Mouse (Mus musculus) effector memory CD4-positive, alpha-beta T cell, adult 5 months (primary cell): Measurements from ENCODE around the gene Pipox. TPM values are rescaled to one million over a fixed set of nuclear protein-coding genes. Genes with fewer than 3 reads are reported as not detected.

Source experiments
- polyA plus RNA-seq: library from polyadenylated mRNA; unstranded; fragments of 100-300 nt; shearing (Covaris generic); gene quantifications from one replicate; pipeline ENCODE4 v1.2.1, GENCODE M21; 2017

Pipox gene
- polyA plus RNA-seq, result 1.2 TPM

DNA sequence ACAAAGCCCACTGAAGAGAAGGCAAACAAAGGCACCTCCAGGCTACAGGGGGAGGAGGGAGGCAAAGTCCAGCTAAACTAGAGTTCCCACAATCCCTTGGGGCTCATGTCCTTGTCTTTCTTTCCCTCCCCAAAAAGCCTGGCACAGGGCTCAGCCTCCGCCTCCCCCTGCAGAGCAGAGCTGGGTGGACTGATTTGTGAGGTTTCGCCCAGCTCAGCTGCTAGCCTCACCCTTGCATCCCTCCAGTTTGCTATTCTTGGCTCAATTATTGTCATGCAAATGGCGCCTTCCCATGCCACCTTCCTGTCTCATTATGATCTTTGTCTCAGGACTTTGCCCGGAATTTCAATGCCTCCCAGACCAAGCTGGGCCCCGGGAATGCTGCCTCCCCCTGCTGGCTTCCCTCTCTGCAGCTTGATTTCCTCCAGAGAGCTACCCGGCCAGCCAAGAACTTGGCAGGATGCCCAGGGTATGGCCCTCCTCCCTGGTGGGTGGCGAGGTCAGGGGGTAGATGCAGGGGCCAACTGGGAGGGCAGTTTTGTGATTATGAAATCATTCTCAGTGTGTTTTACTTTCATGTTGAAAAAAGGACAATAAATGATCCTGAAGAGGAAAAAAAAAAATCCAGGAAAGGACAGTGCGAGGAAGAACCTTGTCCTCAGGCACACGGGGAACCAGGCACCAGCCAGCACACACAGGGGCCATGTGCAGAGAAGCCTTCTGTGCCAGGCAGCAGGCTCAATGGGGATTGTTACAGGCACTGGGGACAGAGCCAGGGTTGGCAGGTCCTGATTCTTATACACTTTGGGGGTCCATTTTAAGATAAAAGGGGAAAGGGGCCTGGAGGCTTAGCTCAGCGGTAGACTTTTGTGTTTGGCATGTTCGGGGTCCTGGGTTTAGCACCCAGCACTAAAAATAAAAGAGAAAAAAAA is at the start of gene Pipox:
Pipox (minus strand) TSS at position 310 of the 932 bp plus-strand sequence.

GRCm38 (mm10) chr11:77930751-77931540 is 37.0 kb upstream of the Pipox start, which contains the start of gene Sez6:
TSS of gene Sez6 (plus strand) at chr11:77930800.

Other genes starting within 250 kb of the Pipox start
- 86.8 TPM for gene Nufip2, start 207.9 kb downstream of the Pipox start, polyA plus RNA-seq
- 0.36 TPM for gene Cryba1, start 168.8 kb downstream of the Pipox start, polyA plus RNA-seq
- gene Myo18a, start 130.8 kb downstream of the Pipox start, polyA plus RNA-seq, result 40.8 TPM
- gene Gm10277, start 106.3 kb downstream of the Pipox start, polyA plus RNA-seq, result 0.32 TPM
- gene Sez6, start 36.7 kb upstream of the Pipox start, polyA plus RNA-seq, result not detected
- gene Phf12, start 88.7 kb upstream of the Pipox start, polyA plus RNA-seq, result 44.3 TPM
- gene Dhrs13, start 138.2 kb upstream of the Pipox start, polyA plus RNA-seq, result 1.9 TPM
- 23.3 TPM for gene Flot2, start 143.8 kb upstream of the Pipox start, polyA plus RNA-seq
- 21.6 TPM for gene Eral1, start 186.3 kb upstream of the Pipox start, polyA plus RNA-seq
- 17.6 TPM for gene Fam222b, start 200.6 kb upstream of the Pipox start, polyA plus RNA-seq